Mouse (Mus musculus): ENCODE data around the gene Ubtd2. TPM values are rescaled to one million over a fixed set of nuclear protein-coding genes. Genes with fewer than 3 reads are reported as not detected.
A peak's percentile ranks its signal among the peaks of the same experiment; 100 is the strongest.

Gene Ubtd2
- polyA plus RNA-seq, 1 experiment from 2014 or later, result 61.5 TPM

GRCm38 (mm10) chr11:32453353-32453915, 1.7 kb upstream of the Ubtd2 start:
- 56% methylated on average over 8 of the region's 8 CpGs for WGBS
- no peaks in the 10 kb centered on the region for H3K36me3 ChIP-seq (ENCODE audit: control insufficient read depth, insufficient read depth, low read length)
- H3K9me3 ChIP-seq (ENCODE audit: control insufficient read depth, low read depth, low read length), result no peaks in the 10 kb centered on the region
- peak overlapping the region; percentile 13; the same call in 1 of the 2 replicates for H3K27ac ChIP-seq (ENCODE audit: low read length)
- H3K4me1 ChIP-seq (ENCODE audit: control insufficient read depth, insufficient read depth, low read length), result no peaks in the 10 kb centered on the region
- no peak overlapping the region for H3K9ac ChIP-seq (replicated peaks; ENCODE audit: low read depth, low read length)
- no peaks in the 10 kb centered on the region for H3K27me3 ChIP-seq (ENCODE audit: control insufficient read depth, insufficient read depth, low read length)
- no peak for ATAC-seq (ENCODE audit: insufficient number of reproducible peaks, insufficient read depth, low FRiP score, low read depth)
- no peak overlapping the region for H3K4me2 ChIP-seq (replicated peaks; ENCODE audit: low read depth, low read length)
- no peak overlapping the region for H3K4me3 ChIP-seq (ENCODE audit: low read depth, low read length)

- ATAC-seq (ENCODE audit: insufficient number of reproducible peaks, insufficient read depth, low FRiP score, low read depth), result no peak
- H3K4me3 ChIP-seq (ENCODE audit: low read depth, low read length), result peak overlapping the region; percentile 96
- WGBS, result 3% methylated on average over 19 of the region's 19 CpGs
- no peaks in the 10 kb centered on the region for H3K36me3 ChIP-seq (ENCODE audit: control insufficient read depth, insufficient read depth, low read length)
- H3K9ac ChIP-seq (replicated peaks; ENCODE audit: low read depth, low read length), result peak overlapping the region; percentile 86
- no peaks in the 10 kb centered on the region for H3K4me1 ChIP-seq (ENCODE audit: control insufficient read depth, insufficient read depth, low read length)
- peak overlapping the region; percentile 78 for H3K4me2 ChIP-seq (replicated peaks; ENCODE audit: low read depth, low read length)
- H3K27me3 ChIP-seq (ENCODE audit: control insufficient read depth, insufficient read depth, low read length), result no peaks in the 10 kb centered on the region
- H3K9me3 ChIP-seq (ENCODE audit: control insufficient read depth, low read depth, low read length), result no peaks in the 10 kb centered on the region
- H3K27ac ChIP-seq (ENCODE audit: low read length), result peak overlapping the region; percentile 73; the same call in 1 of the 2 replicates
Observed at GRCm38 (mm10) chr11:32454231-32454799, 855 bp upstream of the Ubtd2 start.

- ATAC-seq (ENCODE audit: insufficient number of reproducible peaks, insufficient read depth, low FRiP score, low read depth), result peak; percentile 24; the same call in 1 of the 2 replicates
- WGBS, result under 1% methylated on average over 52 of the region's 58 CpGs
Observed at GRCm38 (mm10) chr11:32455507-32456141, 454 bp downstream of the Ubtd2 start.

GRCm38 (mm10) chr11:32456356-32456755, 1.2 kb downstream of the Ubtd2 start:
- Histone ChIP-seq H3K36me3 (ENCODE audit: control insufficient read depth, insufficient read depth, low read length) (no peaks in the 10 kb centered on the region), H3K4me3 (ENCODE audit: low read depth, low read length) (peak overlapping the region; percentile 96), H3K9me3 (ENCODE audit: control insufficient read depth, low read depth, low read length) (no peaks in the 10 kb centered on the region), H3K27ac (ENCODE audit: low read length) (no peak overlapping the region), H3K4me1 (ENCODE audit: control insufficient read depth, insufficient read depth, low read length) (no peaks in the 10 kb centered on the region), H3K4me2 (replicated peaks; ENCODE audit: low read depth, low read length) (peak overlapping the region; percentile 78), H3K27me3 (ENCODE audit: control insufficient read depth, insufficient read depth, low read length) (no peaks in the 10 kb centered on the region), H3K9ac (replicated peaks; ENCODE audit: low read depth, low read length) (peak overlapping the region; percentile 86; the same call in 1 of the 2 replicates)
- ATAC-seq (ENCODE audit: insufficient number of reproducible peaks, insufficient read depth, low FRiP score, low read depth), result no peak
- 5% methylated on average over 6 of the region's 6 CpGs for WGBS

More at GRCm38 (mm10) chr11:32455507-32456141, 454 bp downstream of the Ubtd2 start:
- peak overlapping the region; percentile 96 for H3K4me3 ChIP-seq (ENCODE audit: low read depth, low read length)
- peak overlapping the region; percentile 86 for H3K9ac ChIP-seq (replicated peaks; ENCODE audit: low read depth, low read length)
- no peaks in the 10 kb centered on the region for H3K9me3 ChIP-seq (ENCODE audit: control insufficient read depth, low read depth, low read length)
- peak overlapping the region; percentile 78 for H3K4me2 ChIP-seq (replicated peaks; ENCODE audit: low read depth, low read length)
- peak overlapping the region; percentile 94 for H3K27ac ChIP-seq (ENCODE audit: low read length)
- no peaks in the 10 kb centered on the region for H3K4me1 ChIP-seq (ENCODE audit: control insufficient read depth, insufficient read depth, low read length)
- H3K27me3 ChIP-seq (ENCODE audit: control insufficient read depth, insufficient read depth, low read length), result no peaks in the 10 kb centered on the region
- H3K36me3 ChIP-seq (ENCODE audit: control insufficient read depth, insufficient read depth, low read length), result no peaks in the 10 kb centered on the region

GRCm38 (mm10) chr11:32464282-32464681, 9.1 kb downstream of the Ubtd2 start:
- no peaks in the 10 kb centered on the region for H3K9me3 ChIP-seq (ENCODE audit: control insufficient read depth, low read depth, low read length)
- no peak overlapping the region for H3K4me3 ChIP-seq (ENCODE audit: low read depth, low read length)
- 64% methylated on average over 2 of the region's 2 CpGs for WGBS
- H3K27ac ChIP-seq (ENCODE audit: low read length), result no peak overlapping the region
- no peaks in the 10 kb centered on the region for H3K27me3 ChIP-seq (ENCODE audit: control insufficient read depth, insufficient read depth, low read length)
- H3K4me2 ChIP-seq (replicated peaks; ENCODE audit: low read depth, low read length), result no peak overlapping the region
- ATAC-seq (ENCODE audit: insufficient number of reproducible peaks, insufficient read depth, low FRiP score, low read depth), result no peak
- H3K36me3 ChIP-seq (ENCODE audit: control insufficient read depth, insufficient read depth, low read length), result no peaks in the 10 kb centered on the region
- no peak overlapping the region for H3K9ac ChIP-seq (replicated peaks; ENCODE audit: low read depth, low read length)
- peaks cover 6% of the 10 kb centered on the region; the same call in 1 of the 2 replicates for H3K4me1 ChIP-seq (ENCODE audit: control insufficient read depth, insufficient read depth, low read length)

- 61% methylated on average over 2 of the region's 2 CpGs for WGBS
- H3K4me1 ChIP-seq (ENCODE audit: control insufficient read depth, insufficient read depth, low read length), result no peaks in the 10 kb centered on the region
Observed at GRCm38 (mm10) chr11:32471925-32472324, 16.8 kb downstream of the Ubtd2 start.

GRCm38 (mm10) chr11:32474725-32475124, 19.6 kb downstream of the Ubtd2 start:
- H3K9me3 ChIP-seq (ENCODE audit: control insufficient read depth, low read depth, low read length), result no peaks in the 10 kb centered on the region
- no peak for ATAC-seq (ENCODE audit: insufficient number of reproducible peaks, insufficient read depth, low FRiP score, low read depth)
- 81% methylated on average over 3 of the region's 3 CpGs for WGBS
- H3K9ac ChIP-seq (replicated peaks; ENCODE audit: low read depth, low read length), result no peak overlapping the region
- H3K4me2 ChIP-seq (replicated peaks; ENCODE audit: low read depth, low read length), result no peak overlapping the region
- no peaks in the 10 kb centered on the region for H3K27me3 ChIP-seq (ENCODE audit: control insufficient read depth, insufficient read depth, low read length)
- H3K4me1 ChIP-seq (ENCODE audit: control insufficient read depth, insufficient read depth, low read length), result no peaks in the 10 kb centered on the region
- no peak overlapping the region for H3K4me3 ChIP-seq (ENCODE audit: low read depth, low read length)
- H3K27ac ChIP-seq (ENCODE audit: low read length), result no peak overlapping the region
- no peaks in the 10 kb centered on the region for H3K36me3 ChIP-seq (ENCODE audit: control insufficient read depth, insufficient read depth, low read length)

More at GRCm38 (mm10) chr11:32471925-32472324, 16.8 kb downstream of the Ubtd2 start:
- Histone ChIP-seq H3K4me2 (replicated peaks; ENCODE audit: low read depth, low read length) (no peak overlapping the region), H3K4me3 (ENCODE audit: low read depth, low read length) (no peak overlapping the region), H3K27ac (ENCODE audit: low read length) (no peak overlapping the region), H3K27me3 (ENCODE audit: control insufficient read depth, insufficient read depth, low read length) (no peaks in the 10 kb centered on the region), H3K9ac (replicated peaks; ENCODE audit: low read depth, low read length) (no peak overlapping the region), H3K36me3 (ENCODE audit: control insufficient read depth, insufficient read depth, low read length) (no peaks in the 10 kb centered on the region), H3K9me3 (ENCODE audit: control insufficient read depth, low read depth, low read length) (no peaks in the 10 kb centered on the region)
- ATAC-seq (ENCODE audit: insufficient number of reproducible peaks, insufficient read depth, low FRiP score, low read depth), result no peak

- WGBS, result 77% methylated on average over 5 of the region's 5 CpGs
- no peak for ATAC-seq (ENCODE audit: insufficient number of reproducible peaks, insufficient read depth, low FRiP score, low read depth)
Observed at GRCm38 (mm10) chr11:32475487-32476236, 20.5 kb downstream of the Ubtd2 start.

More at GRCm38 (mm10) chr11:32475487-32476236, 20.5 kb downstream of the Ubtd2 start:
- Histone ChIP-seq H3K4me1 (ENCODE audit: control insufficient read depth, insufficient read depth, low read length) (no peaks in the 10 kb centered on the region), H3K27ac (ENCODE audit: low read length) (no peak overlapping the region), H3K9ac (replicated peaks; ENCODE audit: low read depth, low read length) (no peak overlapping the region), H3K9me3 (ENCODE audit: control insufficient read depth, low read depth, low read length) (no peaks in the 10 kb centered on the region), H3K4me2 (replicated peaks; ENCODE audit: low read depth, low read length) (no peak overlapping the region), H3K27me3 (ENCODE audit: control insufficient read depth, insufficient read depth, low read length) (no peaks in the 10 kb centered on the region), H3K4me3 (ENCODE audit: low read depth, low read length) (no peak overlapping the region), H3K36me3 (ENCODE audit: control insufficient read depth, insufficient read depth, low read length) (no peaks in the 10 kb centered on the region)
